Comparison of ENCODE assay signal across 30 mouse cellular contexts in genomic region chr2:93760389-93760788, GRCm38 (mm10).
"Had no signal": no experiment of that assay in that cellular context is flagged by ENCODE, and none has a peak within 500 bp of the region (broad histone marks: within the 10 kb centered on the region; RNA-seq: fewer than 3 reads in every experiment).

No protein-coding gene starts in this region.

- DNase-seq: left cerebral cortex, postnatal 4 days; liver; liver, embryonic 13.5 days; liver, postnatal 0 days; lung, adult 18-20 months; lung, adult 2 months; lung, embryonic 14.5 days; lung, postnatal 10 days; lung, postnatal 14 days; lung, postnatal 36 days; lung, postnatal 4 days; midbrain, embryonic 14.5 days had no signal

- H3K4me2 ChIP-seq: limb, embryonic 12.5 days; limb, embryonic 13.5 days; limb, embryonic 15.5 days; liver, embryonic 11.5 days; liver, embryonic 12.5 days; liver, embryonic 13.5 days; liver, embryonic 15.5 days; lung, embryonic 14.5 days; lung, embryonic 15.5 days; midbrain, embryonic 11.5 days; midbrain, embryonic 12.5 days; midbrain, embryonic 13.5 days; midbrain, embryonic 15.5 days; neural tube, embryonic 12.5 days had no signal

- H3K9me3 ChIP-seq: limb, embryonic 10.5 days; limb, embryonic 12.5 days; limb, embryonic 13.5 days; limb, embryonic 15.5 days; liver, embryonic 12.5 days; liver, embryonic 13.5 days; liver, embryonic 15.5 days; lung, embryonic 15.5 days; megakaryocyte, embryonic 14.5 days; midbrain, embryonic 10.5 days; midbrain, embryonic 12.5 days; midbrain, embryonic 13.5 days; midbrain, embryonic 15.5 days; neural tube, embryonic 12.5 days had no signal

- H3K4me3 ChIP-seq: limb, embryonic 10.5 days; limb, embryonic 12.5 days; limb, embryonic 13.5 days; limb, embryonic 15.5 days; liver, embryonic 12.5 days; liver, embryonic 13.5 days; liver, embryonic 15.5 days; lung, embryonic 15.5 days; megakaryocyte, embryonic 14.5 days; midbrain, embryonic 10.5 days; midbrain, embryonic 12.5 days; midbrain, embryonic 13.5 days; midbrain, embryonic 15.5 days; myocyte; neural tube, embryonic 12.5 days had no signal

- H3K4me1 ChIP-seq: limb, embryonic 10.5 days; liver, embryonic 15.5 days; midbrain, embryonic 12.5 days; midbrain, embryonic 13.5 days; midbrain, embryonic 15.5 days had no signal

- H3K27ac ChIP-seq: limb, embryonic 10.5 days; limb, embryonic 12.5 days; limb, embryonic 13.5 days; limb, embryonic 15.5 days; liver, embryonic 12.5 days; liver, embryonic 13.5 days; liver, embryonic 14.5 days; liver, embryonic 15.5 days; lung, embryonic 15.5 days; macrophage; midbrain, embryonic 10.5 days; midbrain, embryonic 12.5 days; midbrain, embryonic 13.5 days; midbrain, embryonic 15.5 days; neural tube, embryonic 12.5 days had no signal

- H3K9ac ChIP-seq: limb, embryonic 12.5 days; limb, embryonic 13.5 days; limb, embryonic 15.5 days; liver, embryonic 12.5 days; liver, embryonic 13.5 days; liver, embryonic 14.5 days; liver, embryonic 15.5 days; liver, postnatal 0 days; lung, embryonic 14.5 days; lung, embryonic 15.5 days; midbrain, embryonic 12.5 days; midbrain, embryonic 13.5 days; midbrain, embryonic 15.5 days; neural tube, embryonic 12.5 days had no signal

- H3K27me3 ChIP-seq: limb, embryonic 12.5 days; limb, embryonic 13.5 days; limb, embryonic 15.5 days; liver, embryonic 12.5 days; liver, embryonic 13.5 days; liver, embryonic 15.5 days; lung, embryonic 15.5 days; megakaryocyte, embryonic 14.5 days; midbrain, embryonic 12.5 days; midbrain, embryonic 13.5 days; midbrain, embryonic 15.5 days; neural tube, embryonic 12.5 days had no signal
